Mouse (Mus musculus) heart, adult 8-10 months (tissue): ENCODE results near the gene Rexo1. TPM values are rescaled to one million over a fixed set of nuclear protein-coding genes. Genes with fewer than 3 reads are reported as not detected.

Experiments used
- DNase-seq: peaks from one replicate; pipeline ENCODE4 v3.0.0; 2022; ENCODE audit warnings: low spot score
- total RNA-seq, 4 experiments: library from RNA; stranded (reverse); gene quantifications; 2 replicates each; pipeline ENCODE4 v1.2.4; 2022

The Rexo1 gene
- total RNA-seq, 4 experiments from 2014 or later = 10.7 to 15.0 (median 12.2) TPM

GRCm38 (mm10) chr10:80584642-80585552 is 23.5 kb upstream of the Rexo1 start:
- no peak for DNase-seq

- no peak for DNase-seq
Measured at GRCm38 (mm10) chr10:80584045-80584488, 22.7 kb upstream of the Rexo1 start.

GRCm38 (mm10) chr10:80583047-80583446 is 21.7 kb upstream of the Rexo1 start:
- no peak for DNase-seq

GRCm38 (mm10) chr10:80578911-80579310 is 17.6 kb upstream of the Rexo1 start:
- DNase-seq = no peak

- peak; percentile 83 for DNase-seq
Measured at GRCm38 (mm10) chr10:80578131-80578750, 16.9 kb upstream of the Rexo1 start.

- peak; percentile 98 for DNase-seq
Measured at GRCm38 (mm10) chr10:80577195-80578130, 16.1 kb upstream of the Rexo1 start, which contains the start of gene Klf16. Gene Klf16, minus strand, starts transcription at chr10:80577321.

- DNase-seq = no peak
Measured at GRCm38 (mm10) chr10:80576351-80577194, 15.2 kb upstream of the Rexo1 start.

- DNase-seq = no peak
Measured at GRCm38 (mm10) chr10:80575925-80576324, 14.6 kb upstream of the Rexo1 start.

GRCm38 (mm10) chr10:80574896-80575295 is 13.5 kb upstream of the Rexo1 start:
- no peak for DNase-seq

GRCm38 (mm10) chr10:80573944-80574343 is 12.6 kb upstream of the Rexo1 start:
- no peak for DNase-seq

GRCm38 (mm10) chr10:80572477-80572876 is 11.1 kb upstream of the Rexo1 start:
- DNase-seq = no peak

- DNase-seq = no peak
Measured at GRCm38 (mm10) chr10:80570871-80571836, 9.8 kb upstream of the Rexo1 start.

- no peak for DNase-seq
Measured at GRCm38 (mm10) chr10:80570419-80570818, 9.1 kb upstream of the Rexo1 start.

GRCm38 (mm10) chr10:80569664-80570066 is 8.3 kb upstream of the Rexo1 start:
- no peak for DNase-seq

- no peak for DNase-seq
Measured at GRCm38 (mm10) chr10:80568876-80569275, 7.5 kb upstream of the Rexo1 start.

- peak; percentile 80 for DNase-seq
Measured at GRCm38 (mm10) chr10:80566375-80567092, 5.2 kb upstream of the Rexo1 start.

- DNase-seq = no peak
Measured at GRCm38 (mm10) chr10:80560621-80561020, 739 bp downstream of the Rexo1 start.

GRCm38 (mm10) chr10:80559431-80559830 is 1.9 kb downstream of the Rexo1 start:
- no peak for DNase-seq
